Mouse (Mus musculus) lung, postnatal 14 days (tissue): ENCODE measurements around the gene Capn9.

Experiments used
- DNase-seq: peaks from one replicate; pipeline ENCODE4 v3.0.0; 2021

The Capn9 gene

GRCm38 (mm10) chr8:124575811-124576210 is at the start of gene Capn9:
Capn9 (plus strand) TSS chr8:124576111.
- DNase-seq = no peak

- DNase-seq = no peak
Observed at GRCm38 (mm10) chr8:124526261-124526660, 49.6 kb upstream of the Capn9 start.

GRCm38 (mm10) chr8:124530076-124530475 is 45.8 kb upstream of the Capn9 start:
- DNase-seq = no peak

- DNase-seq = no peak
Observed at GRCm38 (mm10) chr8:124530556-124530955, 45.4 kb upstream of the Capn9 start.

GRCm38 (mm10) chr8:124530996-124531395 is 44.9 kb upstream of the Capn9 start:
- DNase-seq = no peak

- no peak for DNase-seq
Observed at GRCm38 (mm10) chr8:124532626-124533025, 43.3 kb upstream of the Capn9 start.

GRCm38 (mm10) chr8:124535451-124535850 is 40.5 kb upstream of the Capn9 start:
- no peak for DNase-seq

GRCm38 (mm10) chr8:124540906-124541305 is 35.0 kb upstream of the Capn9 start:
- DNase-seq = no peak

GRCm38 (mm10) chr8:124542001-124542400 is 33.9 kb upstream of the Capn9 start:
- DNase-seq = no peak

GRCm38 (mm10) chr8:124543272-124543671 is 32.6 kb upstream of the Capn9 start:
- DNase-seq = no peak

GRCm38 (mm10) chr8:124546371-124546770 is 29.5 kb upstream of the Capn9 start:
- DNase-seq = no peak

- no peak for DNase-seq
Observed at GRCm38 (mm10) chr8:124546815-124547214, 29.1 kb upstream of the Capn9 start.

GRCm38 (mm10) chr8:124547269-124547668 is 28.6 kb upstream of the Capn9 start:
- DNase-seq = no peak

- no peak for DNase-seq
Observed at GRCm38 (mm10) chr8:124548187-124548586, 27.7 kb upstream of the Capn9 start.

GRCm38 (mm10) chr8:124551011-124551661 is 24.8 kb upstream of the Capn9 start:
- no peak for DNase-seq

- no peak for DNase-seq
Observed at GRCm38 (mm10) chr8:124555113-124555750, 20.7 kb upstream of the Capn9 start.

- no peak for DNase-seq
Observed at GRCm38 (mm10) chr8:124556164-124556563, 19.7 kb upstream of the Capn9 start.

GRCm38 (mm10) chr8:124556658-124557057 is 19.3 kb upstream of the Capn9 start:
- no peak for DNase-seq

GRCm38 (mm10) chr8:124557476-124557875 is 18.4 kb upstream of the Capn9 start:
- DNase-seq = no peak

GRCm38 (mm10) chr8:124567126-124567525 is 8.8 kb upstream of the Capn9 start:
- no peak for DNase-seq

GRCm38 (mm10) chr8:124567584-124567983 is 8.3 kb upstream of the Capn9 start:
- peak; percentile 49 for DNase-seq

- DNase-seq = no peak
Observed at GRCm38 (mm10) chr8:124569100-124569499, 6.8 kb upstream of the Capn9 start.

GRCm38 (mm10) chr8:124569593-124569992 is 6.3 kb upstream of the Capn9 start, which contains the start of gene Agt:
Agt (minus strand) TSS chr8:124569706.
- DNase-seq = peak; percentile 71

GRCm38 (mm10) chr8:124571732-124572429 is 4.0 kb upstream of the Capn9 start:
- DNase-seq = no peak
